Mouse (Mus musculus) naive thymus-derived CD4-positive, alpha-beta T cell, adult 5 months (primary cell): ENCODE data around the gene Rsph1. TPM values are rescaled to one million over a fixed set of nuclear protein-coding genes. Genes with fewer than 3 reads are reported as not detected.

Source experiments
- polyA plus RNA-seq: library from polyadenylated mRNA; unstranded; fragments of 100-300 nt; shearing (Covaris generic); gene quantifications from one replicate; pipeline ENCODE4 v1.2.1, GENCODE M21; 2017

Gene Rsph1
- 0.35 TPM for polyA plus RNA-seq

DNA sequence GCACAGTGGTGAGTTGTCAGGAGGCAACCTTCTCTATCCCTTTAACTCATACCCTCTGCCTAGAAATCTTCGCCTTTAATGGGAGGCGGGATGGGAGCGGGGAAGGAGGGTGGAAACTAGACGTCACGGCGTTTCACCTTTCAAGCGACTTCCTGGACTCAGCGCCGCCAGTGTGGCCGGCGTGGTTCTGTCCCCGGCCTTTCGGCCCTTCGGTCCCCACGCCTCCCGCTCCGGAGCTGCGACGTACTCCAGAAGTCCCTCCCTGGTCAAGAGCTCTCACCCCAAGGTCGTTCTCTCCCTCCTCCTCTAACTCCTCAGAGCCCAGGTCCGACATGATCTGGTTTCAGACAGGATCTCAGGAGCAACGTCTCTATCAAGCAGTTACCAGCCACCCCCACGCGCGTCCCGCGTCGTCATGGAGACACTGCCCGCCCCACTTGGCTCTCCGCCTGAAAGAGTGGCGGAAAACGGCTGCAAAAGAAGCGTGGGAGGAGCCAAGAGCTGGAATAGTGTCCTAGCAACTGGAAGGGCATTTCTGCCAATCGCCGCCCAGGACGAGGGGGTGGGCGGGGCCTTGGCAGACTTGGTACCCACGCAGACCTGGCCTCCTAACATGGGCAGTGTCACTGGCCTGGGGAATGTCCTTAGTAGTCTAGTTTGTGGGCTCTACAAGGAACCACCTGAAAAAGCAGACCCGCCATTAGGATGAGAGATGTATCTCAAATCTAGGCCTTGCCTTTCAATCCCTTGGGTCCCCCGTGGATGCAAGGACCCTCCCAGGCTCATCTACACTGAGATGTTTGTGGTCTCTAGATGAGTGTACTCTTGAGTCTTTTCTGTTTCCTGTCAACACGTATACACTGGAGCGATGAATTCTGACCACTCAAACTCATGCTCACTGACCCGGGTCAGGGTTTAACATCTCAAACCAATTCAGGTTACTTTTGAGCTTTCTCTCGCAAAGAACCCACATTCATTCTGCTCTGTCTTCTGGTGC is at the start of gene Rsph1:
Gene Rsph1, minus strand, starts transcription at position 462 of the 997 bp plus-strand sequence.

DNA sequence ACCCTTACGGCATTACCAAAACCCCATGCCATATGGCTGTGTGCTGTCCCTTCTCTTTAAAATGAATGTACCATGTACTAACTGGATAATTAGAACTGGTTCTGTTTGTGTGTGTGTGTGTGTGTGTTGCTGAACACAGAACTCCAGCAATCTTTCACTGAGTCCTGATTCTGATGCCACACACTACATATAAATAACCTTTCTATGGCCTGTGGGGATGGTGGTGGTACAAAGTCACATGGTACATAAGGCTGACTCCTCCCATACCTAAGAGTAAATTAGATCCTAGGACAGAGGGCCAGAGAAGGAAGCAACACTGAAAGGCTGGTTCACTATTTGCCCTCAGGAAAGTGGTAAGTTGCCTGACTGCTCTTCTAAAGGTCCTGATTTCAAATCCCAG is 9.3 kb upstream of the Rsph1 start, which contains the start of gene Slc37a1:
Gene Slc37a1, plus strand, starts transcription at position 301 of the 400 bp plus-strand sequence.

DNA sequence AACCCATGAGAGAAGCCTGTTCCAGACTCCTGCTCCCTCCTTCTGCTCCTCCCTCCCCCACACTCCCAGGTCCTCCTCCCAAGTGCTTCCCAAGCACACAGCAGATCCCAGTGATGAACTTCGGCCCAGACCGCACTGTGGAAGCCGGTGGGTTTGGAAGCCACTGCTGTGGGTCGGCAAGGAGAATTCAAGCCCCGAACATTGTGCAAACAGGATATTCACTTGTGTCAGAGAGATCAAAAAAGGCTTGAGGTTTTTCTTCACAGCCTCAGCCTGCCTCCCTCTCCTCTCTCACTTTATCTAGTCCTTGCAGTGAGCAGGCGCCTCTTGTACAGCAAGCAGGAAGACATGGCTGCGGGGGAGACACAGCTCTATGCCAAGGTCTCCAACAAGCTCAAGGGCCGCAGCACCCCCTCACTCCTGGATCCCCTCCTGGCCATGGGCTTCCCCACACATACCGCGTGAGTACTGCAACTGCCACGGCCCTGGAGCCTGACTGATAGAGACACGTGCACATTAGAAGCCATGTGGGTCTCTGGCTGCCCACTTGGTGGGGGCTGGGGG is 69.3 kb downstream of the Rsph1 start, which contains the start of gene Ubash3a:
Gene Ubash3a, plus strand, starts transcription at position 103 of the 564 bp plus-strand sequence.

Other genes with a start within 250 kb of the Rsph1 start
- 43.9 TPM for gene Abcg1, start 219.7 kb downstream of the Rsph1 start, polyA plus RNA-seq
- not detected for gene Tff3, start 147.7 kb downstream of the Rsph1 start, polyA plus RNA-seq
- gene Tff2, start 133.1 kb downstream of the Rsph1 start, polyA plus RNA-seq, result not detected
- gene Tff1, start 112.1 kb downstream of the Rsph1 start, polyA plus RNA-seq, result not detected
- not detected for gene Tmprss3, start 78.4 kb downstream of the Rsph1 start, polyA plus RNA-seq
- 265 TPM for gene Ubash3a, start 69.5 kb downstream of the Rsph1 start, polyA plus RNA-seq
- 63.3 TPM for gene Slc37a1, start 9.4 kb upstream of the Rsph1 start, polyA plus RNA-seq
- not detected for gene Pde9a, start 108.8 kb upstream of the Rsph1 start, polyA plus RNA-seq
- gene Wdr4, start 242.6 kb upstream of the Rsph1 start, polyA plus RNA-seq, result 37.5 TPM
- gene Ndufv3, start 242.7 kb upstream of the Rsph1 start, polyA plus RNA-seq, result 140 TPM